Mouse (Mus musculus): ENCODE results near the gene Ptbp1. TPM values are rescaled to one million over a fixed set of nuclear protein-coding genes. Genes with fewer than 3 reads are reported as not detected.

Ptbp1 gene
- 100 to 1,000 TPM; 249 to 275 (median 255) TPM for total RNA-seq (2022)

DNA sequence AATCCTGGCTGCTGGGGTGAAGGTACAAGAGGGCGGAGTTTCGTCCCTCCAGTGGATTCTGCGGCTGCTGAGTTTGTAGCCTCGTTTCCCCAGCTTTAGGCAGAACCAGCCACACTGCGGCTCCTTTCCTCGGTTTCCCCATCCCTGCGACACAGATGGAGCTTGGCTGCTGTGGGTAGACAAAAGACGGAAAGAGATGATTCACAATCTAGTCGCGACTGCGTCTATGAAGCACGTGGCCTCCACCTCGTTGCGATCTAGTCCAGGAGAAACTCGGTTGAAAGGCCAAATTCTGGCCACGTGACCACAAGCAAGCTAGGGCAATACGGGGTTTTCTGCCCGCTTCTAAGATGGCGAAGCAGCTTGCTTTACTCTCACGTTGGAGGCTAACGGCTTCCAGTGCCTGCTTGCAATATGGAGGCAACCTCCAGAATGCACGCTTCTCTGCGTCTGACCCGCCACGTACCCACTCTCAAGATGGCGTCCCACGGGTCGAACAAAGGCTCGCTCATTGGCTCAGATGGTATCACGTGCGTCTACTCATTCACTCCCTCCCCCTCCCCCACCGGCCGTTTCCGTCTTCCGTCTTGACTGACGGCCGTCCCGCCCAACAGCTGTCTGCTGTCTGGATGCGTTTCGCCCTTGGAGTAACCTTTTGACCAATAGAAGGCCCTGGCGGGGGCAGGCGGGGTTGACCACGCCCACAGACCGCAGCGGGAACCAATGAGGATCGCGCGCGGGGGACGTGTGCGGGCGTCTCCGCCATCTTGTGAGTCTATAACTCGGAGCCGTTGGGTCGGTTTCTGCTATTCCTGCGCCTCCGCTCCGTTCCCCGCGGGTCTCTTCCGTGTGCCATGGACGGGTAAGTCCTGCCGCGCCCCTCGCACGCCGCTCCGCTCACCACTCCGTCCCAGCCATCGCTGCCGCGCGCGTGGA is at the start of gene Ptbp1:
Ptbp1 (plus strand) TSS at position 568 of the 936 bp plus-strand sequence.
- DNase-seq, result peak; percentile 99

DNA sequence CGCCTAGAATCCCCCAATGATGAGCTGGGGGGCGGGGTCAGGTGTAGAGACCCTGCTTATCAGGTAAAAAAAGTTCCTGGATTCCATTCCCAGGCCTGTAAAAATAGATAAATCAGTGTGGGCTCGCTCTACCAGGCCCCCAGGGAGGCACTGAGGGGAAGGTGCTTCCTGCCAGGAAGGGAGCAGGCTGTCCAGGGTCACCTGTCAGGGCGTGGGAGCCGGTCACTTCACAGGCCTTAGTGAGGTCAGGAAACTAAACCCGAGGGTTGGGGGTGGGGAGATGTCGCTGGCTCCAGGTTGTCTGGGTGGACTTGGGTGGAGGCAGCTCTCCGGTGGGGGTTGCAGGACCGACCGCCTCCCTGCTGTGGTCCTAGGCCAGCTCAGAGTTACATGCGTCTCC is 48.6 kb upstream of the Ptbp1 start:
- peak; percentile 55 for DNase-seq

DNA sequence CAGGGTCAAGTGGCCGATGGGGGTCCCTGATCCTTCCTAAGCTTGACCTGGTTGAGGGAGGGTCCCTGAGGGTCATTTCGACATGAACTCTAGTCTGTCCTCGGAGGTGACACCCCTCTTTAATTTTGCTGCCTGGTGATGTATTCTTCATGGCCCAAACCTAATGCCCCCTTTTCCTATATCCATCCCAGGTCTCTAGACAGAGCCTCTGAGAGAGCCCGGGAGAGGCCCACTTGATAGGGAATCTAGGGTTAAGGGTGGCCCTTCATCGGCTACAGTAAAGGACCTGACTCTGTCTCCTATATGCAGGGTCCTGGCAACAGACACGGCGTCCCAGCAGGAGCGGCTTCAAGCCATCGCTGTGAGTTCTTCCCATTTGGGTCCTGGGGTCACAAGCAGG is 47.9 kb upstream of the Ptbp1 start:
- no peak for DNase-seq

DNA sequence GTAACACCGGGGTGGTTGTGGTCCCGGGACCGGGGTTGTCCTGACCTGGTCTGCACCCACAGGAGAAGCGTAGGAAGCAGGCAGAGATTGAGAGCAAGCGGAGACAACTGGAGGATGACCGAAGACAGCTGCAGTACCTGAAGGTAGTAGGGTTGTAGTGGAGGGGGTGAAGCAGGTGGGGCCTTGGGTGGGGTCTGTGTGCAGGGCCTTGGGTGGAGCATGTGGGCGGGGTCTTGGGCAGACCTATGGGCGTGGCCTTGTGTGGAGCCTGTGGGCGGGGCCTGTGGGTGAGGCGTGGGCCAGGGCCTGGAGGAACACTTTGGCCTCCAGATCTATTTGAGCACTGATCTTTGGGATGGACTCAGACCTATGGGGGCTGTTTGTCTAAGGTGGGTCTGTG is 47.3 kb upstream of the Ptbp1 start:
- no peak for DNase-seq

DNA sequence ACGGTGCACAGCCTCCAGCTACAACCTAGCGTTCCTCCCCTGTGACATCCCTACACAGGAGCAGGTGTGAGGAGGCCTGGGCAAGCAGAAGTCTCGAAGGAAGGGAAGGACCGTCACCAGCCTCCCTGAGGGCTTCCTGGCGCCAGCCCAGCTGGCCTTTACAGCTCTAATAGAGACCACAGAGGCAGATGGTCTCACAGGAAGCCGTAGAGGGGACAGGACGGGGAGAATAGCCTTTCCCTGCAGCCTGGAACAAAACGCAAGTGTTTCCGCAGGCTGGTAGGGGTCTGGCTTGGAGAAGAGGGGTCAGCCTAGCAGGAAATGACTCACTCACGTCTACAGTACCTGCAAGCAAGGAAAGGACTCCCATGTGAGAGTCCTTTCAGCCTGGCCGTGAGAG is 46.4 kb upstream of the Ptbp1 start:
- no peak for DNase-seq

DNA sequence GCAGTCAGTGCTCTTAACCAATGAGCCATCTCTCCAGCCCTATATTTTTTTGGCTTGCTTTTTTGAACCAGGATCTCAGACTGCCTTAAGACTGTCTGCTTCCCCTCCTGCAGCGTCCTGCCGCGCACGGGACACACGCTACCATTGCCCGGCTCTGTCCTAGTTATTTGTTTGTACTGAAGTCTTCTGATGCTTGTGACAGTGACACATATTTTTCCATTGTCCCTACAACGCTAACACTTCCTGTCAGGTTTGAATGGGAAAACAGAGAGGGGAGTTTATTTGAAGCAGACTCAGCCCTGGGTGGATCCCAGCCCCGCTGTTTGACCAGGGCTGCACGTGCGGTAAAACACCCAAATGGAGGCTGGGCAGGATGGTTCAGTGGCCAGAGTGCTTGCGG is 45.5 kb upstream of the Ptbp1 start:
- DNase-seq, result no peak

DNA sequence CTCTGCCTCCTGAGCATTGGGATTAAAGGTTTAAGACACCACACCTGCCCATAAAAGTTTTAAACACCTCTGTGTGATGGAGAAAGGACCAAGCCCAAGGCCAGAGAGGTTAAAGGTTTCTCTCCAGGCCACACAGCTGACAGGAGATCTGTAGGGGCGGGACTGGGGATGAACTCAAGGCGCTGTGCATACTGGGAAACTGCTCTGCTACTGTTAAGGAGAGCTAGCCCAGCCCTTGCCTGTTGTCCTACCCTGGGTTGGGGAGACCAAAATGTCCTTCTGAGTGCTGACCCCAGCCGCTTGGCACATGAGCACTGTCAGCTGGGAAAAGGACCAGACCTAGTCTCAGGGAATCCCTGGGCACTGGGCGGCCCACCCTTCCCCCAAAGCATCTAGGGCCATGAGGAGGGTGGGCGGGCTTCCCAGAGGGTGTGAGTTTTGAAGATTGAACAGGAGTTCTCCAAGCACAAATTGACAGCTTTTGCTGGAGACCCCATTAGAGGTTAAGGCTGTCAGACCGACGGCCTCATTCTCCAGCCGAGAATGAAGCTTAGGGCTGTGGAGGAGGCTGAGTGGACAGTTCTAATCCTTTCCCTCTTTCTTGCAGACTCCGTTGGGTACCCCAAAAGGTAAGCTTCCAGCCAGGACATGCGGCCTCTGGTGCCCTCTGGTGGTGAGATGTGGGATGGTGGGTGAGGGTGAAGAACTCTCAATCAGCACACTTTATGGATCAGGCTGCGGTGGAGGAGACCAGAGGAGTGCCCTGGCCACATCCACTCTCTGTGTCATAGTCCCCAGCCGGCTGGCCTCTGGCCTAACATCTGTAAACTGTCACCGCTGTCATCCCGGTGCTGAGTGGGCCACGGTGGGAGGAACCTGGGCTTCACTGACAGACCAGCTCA is 42.2 kb upstream of the Ptbp1 start:
- peak; percentile 71 for DNase-seq

DNA sequence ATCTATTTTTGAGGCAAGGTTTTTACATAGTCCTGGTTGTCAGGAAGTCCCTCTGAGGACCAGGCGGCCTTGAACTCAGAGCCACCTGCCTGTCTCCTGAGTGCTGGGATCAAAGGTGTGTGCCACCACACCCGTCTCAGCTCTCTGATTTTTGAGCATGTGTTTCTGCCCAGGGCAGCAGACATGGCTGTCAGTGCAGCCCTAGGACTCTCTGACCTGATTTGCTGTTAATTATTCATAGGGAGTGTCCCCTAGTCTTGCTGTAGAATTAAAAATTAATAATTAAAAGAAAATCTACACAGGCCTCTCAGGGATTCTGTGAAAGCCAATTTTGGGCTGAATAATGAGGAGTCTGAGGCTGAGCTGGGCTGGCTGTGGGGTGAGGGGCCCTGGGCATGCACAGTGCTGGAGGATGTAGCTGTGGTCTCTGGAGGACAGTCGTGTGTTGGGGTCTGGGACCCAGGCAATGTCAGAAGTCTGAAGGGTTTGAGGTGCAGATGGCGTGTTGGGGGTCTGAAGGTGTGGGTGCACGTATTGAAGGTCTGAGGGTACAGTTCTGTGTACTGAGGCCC is 39.9 kb upstream of the Ptbp1 start:
- DNase-seq, result no peak

DNA sequence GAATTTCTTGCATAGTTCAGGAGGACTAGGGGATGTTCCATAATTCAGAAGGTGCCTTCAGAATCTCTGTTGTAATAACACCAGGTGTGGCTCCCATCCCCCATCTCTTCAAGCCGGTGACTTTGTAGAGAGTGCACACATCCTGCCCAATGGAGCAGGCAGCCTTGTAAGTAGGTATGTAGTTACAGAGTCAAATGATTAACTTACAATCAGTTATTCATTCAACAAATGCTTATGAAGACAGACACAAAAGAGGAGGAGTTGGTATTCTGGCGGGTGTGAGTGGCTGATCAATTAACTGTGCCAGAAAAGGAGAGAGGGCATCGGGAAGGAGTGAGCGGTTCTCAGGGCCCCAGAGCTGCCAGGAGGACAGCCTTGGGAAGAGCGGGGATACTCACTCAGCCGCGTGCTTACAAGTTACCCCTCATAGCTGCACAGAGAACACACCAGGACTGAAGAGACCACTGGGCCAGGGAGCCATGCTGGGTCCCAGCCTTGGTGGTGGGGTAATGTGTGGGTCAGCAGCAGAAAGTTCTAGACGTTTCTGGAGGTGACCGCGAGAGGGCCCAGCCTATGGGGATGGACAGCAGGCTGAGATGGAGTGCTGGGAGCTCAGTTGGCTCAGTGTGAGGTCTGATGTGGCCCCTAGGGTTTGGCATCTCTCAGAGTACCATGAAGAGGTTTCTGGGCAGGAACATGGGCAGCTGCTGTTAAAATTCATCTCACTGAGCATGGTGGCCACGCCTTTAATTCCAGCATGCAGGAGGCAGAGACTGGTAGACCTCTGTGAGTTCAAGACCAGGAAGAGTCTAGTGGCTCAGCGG is 38.3 kb upstream of the Ptbp1 start:
- DNase-seq, result no peak

DNA sequence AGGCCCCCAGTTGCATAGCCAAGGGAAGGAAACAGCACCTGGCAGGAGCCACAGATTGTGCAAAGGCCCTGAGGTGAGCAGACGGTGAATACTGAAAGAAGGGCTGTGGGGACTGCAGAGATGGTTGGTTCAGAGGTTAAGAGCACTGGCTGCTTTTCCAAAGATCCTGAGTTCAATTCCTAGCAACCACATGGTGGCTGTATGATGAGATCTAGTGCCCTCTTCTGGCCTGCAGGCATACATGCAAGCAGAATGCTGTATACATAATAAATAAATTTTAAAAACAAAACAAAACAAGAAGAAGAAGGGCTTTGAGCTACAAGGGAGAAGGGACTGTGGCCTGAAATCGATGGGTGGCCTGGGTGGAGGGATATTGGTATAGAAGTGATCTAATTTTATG is 37.1 kb upstream of the Ptbp1 start:
- DNase-seq, result no peak

DNA sequence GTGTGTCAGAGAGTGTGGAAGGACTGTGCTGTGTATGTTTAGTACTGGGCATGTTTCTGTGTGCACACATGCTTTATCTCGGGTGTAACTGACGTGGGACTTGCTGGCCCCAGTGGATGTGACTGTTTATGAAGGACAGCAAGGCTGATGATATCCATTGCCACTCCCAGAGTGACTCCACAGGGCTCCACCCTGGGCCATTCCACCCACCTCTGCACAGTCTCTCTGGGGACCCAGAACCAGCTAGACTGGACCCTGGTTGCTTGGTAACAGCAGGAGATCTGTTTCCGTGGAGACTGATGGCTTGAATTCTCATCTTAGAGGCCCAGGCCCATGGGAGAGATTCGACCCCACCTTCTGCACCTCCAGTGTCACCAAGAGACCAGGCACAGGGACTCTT is 36.0 kb upstream of the Ptbp1 start:
- DNase-seq, result no peak

DNA sequence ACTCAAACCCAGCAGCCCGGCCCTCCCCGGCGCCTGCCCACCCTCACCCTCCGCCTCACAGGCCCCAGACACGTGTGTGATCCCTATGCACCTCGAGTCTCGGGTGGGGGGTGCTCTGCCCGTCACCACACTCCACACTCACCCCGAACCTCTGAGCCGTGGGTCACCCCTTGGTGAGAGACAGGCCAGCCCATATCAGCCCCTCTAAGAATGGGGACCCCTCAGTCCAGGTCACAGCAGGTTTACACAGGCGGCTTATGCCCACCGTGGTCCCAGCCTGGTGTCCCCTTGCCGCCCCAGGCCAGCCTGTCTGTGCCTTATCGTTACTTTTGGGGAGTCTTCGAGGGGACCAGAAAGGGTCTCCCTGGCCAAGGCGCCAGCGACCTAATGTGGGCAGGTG is 34.6 kb upstream of the Ptbp1 start:
- no peak for DNase-seq

DNA sequence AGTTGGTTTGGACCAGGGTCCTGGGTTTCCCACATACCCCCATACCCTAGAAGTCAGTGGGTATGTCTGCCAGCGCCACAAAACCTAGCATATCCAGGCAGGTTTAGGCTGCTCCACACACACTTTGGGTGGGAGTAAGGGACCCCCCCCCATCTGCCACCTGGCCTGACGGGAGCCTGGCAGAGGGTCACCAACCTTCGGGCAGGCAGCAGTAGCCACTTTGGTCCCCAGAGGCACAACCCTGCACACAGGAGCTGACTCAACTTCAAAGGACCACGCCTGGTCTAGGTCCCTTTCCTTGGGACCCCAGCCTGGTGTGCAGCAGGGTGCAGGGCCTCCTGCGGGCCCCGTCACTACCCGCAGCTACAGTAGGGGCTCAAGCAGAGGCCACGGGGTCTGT is 34.0 kb upstream of the Ptbp1 start:
- DNase-seq, result no peak

DNA sequence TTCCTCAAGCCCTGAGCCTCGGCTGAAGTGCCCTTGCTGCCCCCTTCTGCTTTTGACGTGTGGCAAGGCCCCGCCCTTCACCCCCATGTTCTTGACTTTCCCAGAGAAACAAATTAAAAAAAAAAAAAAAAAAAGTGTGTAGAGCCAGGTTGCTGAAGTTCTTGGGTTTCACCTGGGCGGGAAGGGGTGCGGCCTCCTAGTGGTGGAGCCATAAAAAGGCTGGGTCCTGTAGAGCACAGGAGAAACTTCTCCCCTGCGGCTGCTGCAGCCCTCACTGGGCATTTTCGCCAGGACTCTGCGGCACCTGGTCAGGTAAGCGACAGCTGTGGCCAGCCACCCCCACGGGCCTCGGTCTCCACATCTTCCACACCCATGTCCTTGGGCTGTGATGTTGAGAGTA is 33.4 kb upstream of the Ptbp1 start, which contains the start of gene Misp:
Misp (plus strand) TSS at position 208 of the 400 bp plus-strand sequence.
- no peak for DNase-seq

DNA sequence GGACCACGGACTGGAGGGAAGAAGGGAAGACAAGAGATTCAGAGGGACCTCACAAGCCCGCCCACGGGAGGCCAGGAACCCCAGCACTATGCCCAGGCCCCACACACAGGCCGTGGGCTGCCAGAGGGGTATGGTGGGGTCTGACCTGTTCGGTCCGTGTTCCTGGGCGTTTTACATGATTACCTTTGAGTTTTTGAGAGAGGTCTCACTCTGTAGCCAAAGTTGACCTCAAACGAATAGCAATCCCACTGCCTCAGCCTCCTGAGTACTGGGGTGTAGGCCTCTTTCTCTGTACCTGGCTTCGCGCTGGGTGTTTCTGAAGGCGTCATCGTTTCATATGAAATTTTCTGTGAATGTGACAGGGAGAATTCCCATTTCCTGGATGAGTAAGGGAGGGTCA is 32.5 kb upstream of the Ptbp1 start:
- DNase-seq, result no peak

DNA sequence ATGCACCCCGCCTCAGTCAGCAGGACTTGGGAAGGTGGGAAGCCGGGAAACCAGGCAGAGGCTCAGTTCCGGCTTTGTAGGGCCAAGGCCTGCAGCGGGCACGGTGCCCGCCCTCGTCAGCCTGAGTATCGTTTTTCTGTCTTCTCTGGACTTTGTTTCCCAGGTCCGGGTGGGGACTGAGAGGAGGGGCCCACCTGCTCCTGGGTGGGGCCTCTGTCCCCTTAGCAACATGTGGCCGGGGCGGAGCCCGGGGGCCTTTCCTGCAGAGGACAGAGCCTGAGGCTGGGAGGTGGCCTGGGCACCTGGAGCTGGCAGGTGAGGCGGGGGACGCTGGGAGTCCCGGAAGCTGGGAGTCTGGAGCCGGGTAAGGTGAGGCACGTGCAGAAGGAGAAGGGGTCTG is 31.9 kb upstream of the Ptbp1 start:
- DNase-seq, result no peak

DNA sequence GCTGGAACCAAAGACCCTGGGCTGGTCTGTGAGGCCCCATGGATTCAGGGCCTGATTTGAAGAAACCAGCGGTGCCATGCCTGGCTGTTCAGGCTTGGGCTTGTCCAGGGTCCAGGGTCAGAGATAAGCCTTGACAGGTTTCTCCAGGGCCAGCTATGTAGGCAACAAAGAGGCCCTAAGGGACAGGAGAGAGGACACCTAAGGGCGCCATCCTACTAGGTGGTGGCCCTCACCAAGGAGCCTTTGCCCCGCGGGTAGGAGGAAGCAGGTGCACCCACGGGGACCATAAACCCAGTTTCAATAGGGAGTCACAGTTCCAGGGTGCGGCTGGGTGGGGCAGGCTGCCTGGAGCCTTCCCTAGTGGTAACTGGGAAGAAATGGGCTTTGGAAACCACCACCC is 31.2 kb upstream of the Ptbp1 start:
- no peak for DNase-seq

DNA sequence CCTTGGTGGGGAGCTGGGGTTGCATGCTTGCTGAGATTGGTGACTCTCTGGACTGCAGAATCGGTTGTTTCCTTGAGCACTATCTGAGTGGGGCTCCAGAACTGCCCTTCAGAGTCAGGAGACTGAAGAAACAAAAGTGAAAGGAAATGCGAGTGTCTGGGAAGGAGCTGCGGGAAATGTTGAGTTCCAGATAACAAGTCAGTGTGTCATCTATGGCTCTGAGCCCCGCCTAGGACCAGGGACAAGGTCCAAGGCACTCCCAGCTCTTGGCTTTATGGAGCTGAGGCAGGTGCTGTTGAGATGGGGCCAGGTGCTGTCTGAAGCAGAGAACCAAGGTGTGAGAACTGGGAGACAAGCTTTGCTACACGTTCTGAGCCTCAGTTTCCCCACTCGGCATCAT is 29.8 kb upstream of the Ptbp1 start:
- no peak for DNase-seq

DNA sequence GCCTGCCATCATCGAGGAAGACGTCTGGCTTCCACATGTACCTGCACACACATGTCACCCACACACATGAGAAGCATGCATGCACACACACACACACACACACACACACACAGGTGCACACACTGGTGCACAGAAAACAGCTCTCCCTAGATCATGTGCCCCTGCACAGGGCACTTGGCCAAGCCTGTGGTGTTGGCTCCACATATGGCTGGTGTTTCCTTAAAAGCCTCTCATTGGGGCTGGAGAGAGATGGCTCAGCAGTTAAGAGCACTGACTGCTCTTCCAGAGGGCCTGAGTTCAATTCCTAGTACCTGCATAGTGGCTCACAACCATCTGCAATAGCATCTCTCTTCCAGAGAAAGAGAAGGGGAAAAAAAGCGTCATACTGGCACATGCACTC is 22.6 kb upstream of the Ptbp1 start:
- DNase-seq, result no peak

DNA sequence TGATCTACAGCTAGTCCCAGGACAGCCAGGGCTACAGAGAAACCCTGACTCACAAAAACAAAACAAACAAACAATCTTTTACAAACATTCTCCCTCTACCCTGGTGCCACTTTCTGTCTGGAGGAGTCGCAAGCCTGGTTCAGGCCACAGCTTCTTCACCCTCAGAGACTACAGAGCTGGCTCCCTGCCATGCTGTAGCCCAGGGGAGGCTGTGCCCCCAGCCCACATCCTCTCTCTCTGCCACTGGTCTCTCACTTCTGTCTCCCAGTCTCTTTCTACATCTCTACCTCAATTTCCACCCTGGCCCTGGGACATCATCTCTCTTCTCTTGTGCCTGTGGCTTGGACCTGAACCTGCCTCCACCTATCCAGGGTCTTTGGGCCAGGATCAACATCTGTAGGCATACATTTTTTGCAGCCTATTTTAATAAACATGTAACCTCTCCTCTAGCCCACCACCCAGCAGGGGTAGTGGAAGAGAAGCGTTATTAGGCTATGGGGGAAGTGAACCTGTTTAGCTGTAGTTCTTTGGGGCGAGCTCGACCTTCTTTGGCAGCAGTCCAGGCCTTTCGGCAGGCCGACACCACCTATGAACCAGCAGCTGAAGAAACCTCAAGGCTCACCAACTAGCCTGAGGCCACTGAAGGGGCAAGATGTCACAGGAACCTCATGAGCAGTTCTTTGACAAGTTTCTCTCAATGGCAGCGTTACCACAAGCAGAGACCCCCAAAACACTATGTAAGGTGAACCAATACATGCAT is 22.0 kb upstream of the Ptbp1 start:
- no peak for DNase-seq

DNA sequence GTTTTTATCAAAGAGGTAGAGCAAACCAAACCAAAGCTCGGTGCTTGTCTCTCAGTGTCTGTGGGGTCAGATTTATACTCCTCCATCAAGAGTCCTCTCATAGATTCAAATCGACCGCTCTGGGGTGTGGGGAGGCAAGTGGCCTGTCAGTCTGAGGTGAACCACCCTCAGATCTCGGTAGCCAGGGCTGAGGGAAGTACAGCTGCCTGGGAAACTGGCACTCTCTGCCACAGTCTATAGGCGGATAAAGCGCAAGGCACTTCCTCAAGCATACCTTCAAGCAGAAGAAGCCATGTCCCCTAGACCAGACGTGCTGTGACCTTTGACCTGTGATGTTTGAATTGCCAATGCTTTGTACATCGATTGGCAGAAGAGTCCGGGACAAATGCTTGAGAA is 21.4 kb upstream of the Ptbp1 start:
- DNase-seq, result no peak
